In genomic region chr2:130432157-130432556, GRCm38 (mm10) we compare ENCODE assay signal across 24 mouse cellular contexts. TPM values are rescaled to one million over a fixed set of nuclear protein-coding genes. Genes with fewer than 3 reads are reported as not detected.
"Had no signal": no experiment of that assay in that cellular context is flagged by ENCODE, and none has a peak within 500 bp of the region (broad histone marks: within the 10 kb centered on the region; RNA-seq: fewer than 3 reads in every experiment).

No protein-coding gene starts in this region.

- ATAC-seq: midbrain, embryonic 16.5 days had no signal

- H3K4me3 ChIP-seq: midbrain, embryonic 10.5 days; midbrain, embryonic 12.5 days; myocyte; neural tube, embryonic 13.5 days; neural tube, embryonic 15.5 days had no signal

- H3K4me2 ChIP-seq: lung, embryonic 14.5 days; midbrain, embryonic 12.5 days; neural tube, embryonic 13.5 days; neural tube, embryonic 15.5 days had no signal

- H3K9ac ChIP-seq: lung, embryonic 14.5 days; midbrain, embryonic 12.5 days; neural tube, embryonic 13.5 days; neural tube, embryonic 15.5 days had no signal

- DNase-seq: lung, embryonic 14.5 days; lung, postnatal 10 days; lung, postnatal 4 days; midbrain, embryonic 14.5 days; retina, postnatal 1 day; right cerebral cortex, adult 18-20 months; right cerebral cortex, postnatal 25 days; right cerebral cortex, postnatal 4 days; spleen, adult 18-20 months; thymus, adult 18-20 months; thymus, postnatal 14 days; thymus, postnatal 36 days had no signal

- H3K9me3 ChIP-seq: midbrain, embryonic 10.5 days; midbrain, embryonic 12.5 days; neural tube, embryonic 13.5 days; neural tube, embryonic 15.5 days had no signal

- H3K27me3 ChIP-seq: midbrain, embryonic 12.5 days; neural tube, embryonic 13.5 days; neural tube, embryonic 15.5 days had no signal

- H3K27ac ChIP-seq: midbrain, embryonic 10.5 days; midbrain, embryonic 12.5 days; neural tube, embryonic 13.5 days; neural tube, embryonic 15.5 days had no signal

- H3K4me1 ChIP-seq: midbrain, embryonic 10.5 days had no signal

RNA-seq across cellular contexts. Expression of gene Tmem239, which starts 25.9 kb away (rescaled TPM):
- polyA plus RNA-seq: lung, embryonic 14.5 days; lung, embryonic 16.5 days; midbrain, embryonic 12.5 days; midbrain, embryonic 14.5 days; midbrain, embryonic 16.5 days; myocyte; neural tube, embryonic 15.5 days; small intestine, adult 2 months; stomach, embryonic 14.5 days; stomach, embryonic 16.5 days; thymus, postnatal 0 days had no signal

RNA-seq across cellular contexts. Expression of gene 1700020A23Rik, which starts 27.1 kb away (rescaled TPM):
- polyA plus RNA-seq: lung, embryonic 14.5 days; lung, embryonic 16.5 days; midbrain, embryonic 10.5 days; midbrain, embryonic 14.5 days; myocyte; neural tube, embryonic 11.5 days; neural tube, embryonic 13.5 days; small intestine, adult 2 months; stomach, embryonic 14.5 days; stomach, embryonic 16.5 days; thymus, postnatal 0 days had no signal
